In genomic region chr13:52702201-52702611, GRCm38 (mm10) we compare ENCODE assay signal across 10 mouse cellular contexts.
DNase-seq lines count a peak whose midpoint lies in the region; ATAC-seq lines count a peak whose summit lies in the region.
"Had no signal": no experiment of that assay in that cellular context is flagged by ENCODE, and none has a peak within 500 bp of the region (broad histone marks: within the 10 kb centered on the region; RNA-seq: fewer than 3 reads in every experiment).

No protein-coding gene starts in this region.

- no peaks in the 10 kb centered on the region for H3K4me1 ChIP-seq in heart, embryonic 16.5 days (ENCODE audit: control insufficient read depth, insufficient read depth, low read length)
- H3K4me1 ChIP-seq in embryonic facial prominence, embryonic 14.5 days (ENCODE audit: control insufficient read depth, insufficient read depth, low read length), result peaks cover 7% of the 10 kb centered on the region
- no peaks in the 10 kb centered on the region for H3K4me1 ChIP-seq in liver, embryonic 11.5 days (replicated peaks; ENCODE audit: control insufficient read depth, insufficient read depth, low read length)

- ATAC-seq in heart, embryonic 16.5 days (replicated peaks; ENCODE audit: extremely low read depth, insufficient read depth, low FRiP score), result no peak
- no peak for ATAC-seq in embryonic facial prominence, embryonic 14.5 days (ENCODE audit: low read depth)
- ATAC-seq in liver, embryonic 11.5 days (replicated peaks; ENCODE audit: low FRiP score), result no peak

- 42% methylated on average over 15 of the region's 15 CpGs for WGBS in heart, embryonic 16.5 days
- WGBS in embryonic facial prominence, embryonic 14.5 days, result 11% methylated on average over 15 of the region's 15 CpGs
- 59% methylated on average over 15 of the region's 15 CpGs for WGBS in liver, embryonic 11.5 days

- no peaks in the 10 kb centered on the region for H3K36me3 ChIP-seq in heart, embryonic 16.5 days (ENCODE audit: control insufficient read depth, insufficient read depth)
- H3K36me3 ChIP-seq in embryonic facial prominence, embryonic 14.5 days (ENCODE audit: control insufficient read depth, insufficient read depth, low read length), result no peaks in the 10 kb centered on the region
- no peaks in the 10 kb centered on the region for H3K36me3 ChIP-seq in liver, embryonic 11.5 days (ENCODE audit: control insufficient read depth, insufficient read depth, low read length)
- H3K36me3 ChIP-seq: hindbrain, embryonic 15.5 days had no signal

- H3K4me2 ChIP-seq in heart, embryonic 16.5 days (ENCODE audit: low read depth, low read length), result peak overlapping the region; percentile 20; the same call in 1 of the 2 replicates
- peak overlapping the region; percentile 27 for H3K4me2 ChIP-seq in embryonic facial prominence, embryonic 14.5 days (ENCODE audit: low read depth, low read length)
- H3K4me2 ChIP-seq in liver, embryonic 11.5 days, result no peak overlapping the region
- H3K4me2 ChIP-seq: hindbrain, embryonic 15.5 days had no signal

- H3K4me3 ChIP-seq in heart, embryonic 16.5 days (ENCODE audit: low read length), result no peak overlapping the region
- no peak overlapping the region for H3K4me3 ChIP-seq in embryonic facial prominence, embryonic 14.5 days (ENCODE audit: low read depth, low read length)
- H3K4me3 ChIP-seq in liver, embryonic 11.5 days (ENCODE audit: low read depth, low read length), result no peak overlapping the region
- H3K4me3 ChIP-seq: hindbrain, embryonic 15.5 days had no signal

- no peaks in the 10 kb centered on the region for H3K9me3 ChIP-seq in heart, embryonic 16.5 days (replicated peaks; ENCODE audit: control insufficient read depth, low read length)
- H3K9me3 ChIP-seq in embryonic facial prominence, embryonic 14.5 days (ENCODE audit: control insufficient read depth, low read length), result no peaks in the 10 kb centered on the region
- H3K9me3 ChIP-seq in liver, embryonic 11.5 days (ENCODE audit: control insufficient read depth, low read length), result no peaks in the 10 kb centered on the region
- H3K9me3 ChIP-seq: hindbrain, embryonic 15.5 days had no signal

- DNase-seq in heart, postnatal 4 days, result no peak
- peak; percentile 34 for DNase-seq in adipocyte (ENCODE audit: low spot score)
- peak; percentile 79 for DNase-seq in embryonic facial prominence, embryonic 14.5 days (ENCODE audit: low spot score)
- peak; percentile 39 for DNase-seq in mesoderm, embryonic 11.5 days (ENCODE audit: low read depth, low spot score)
- DNase-seq in right cerebral cortex, postnatal 10 days (ENCODE audit: low spot score in 2 of 2), result no peak
- DNase-seq in liver, embryonic 11.5 days (ENCODE audit: low spot score), result no peak
- DNase-seq in testis, postnatal 10 days (ENCODE audit: low spot score), result no peak
- DNase-seq: cerebellum, adult 11 months had no signal

- H3K27me3 ChIP-seq in heart, embryonic 16.5 days (ENCODE audit: control insufficient read depth, insufficient read depth, low read length), result no peaks in the 10 kb centered on the region
- H3K27me3 ChIP-seq in embryonic facial prominence, embryonic 14.5 days (replicated peaks; ENCODE audit: control insufficient read depth, insufficient read depth, low read length), result no peaks in the 10 kb centered on the region
- H3K27me3 ChIP-seq in liver, embryonic 11.5 days (replicated peaks; ENCODE audit: control insufficient read depth, insufficient read depth, low read length), result no peaks in the 10 kb centered on the region
- H3K27me3 ChIP-seq: hindbrain, embryonic 15.5 days had no signal

- no peak overlapping the region for H3K9ac ChIP-seq in heart, embryonic 16.5 days (ENCODE audit: low read length)
- H3K9ac ChIP-seq in embryonic facial prominence, embryonic 14.5 days (ENCODE audit: low read depth, low read length), result no peak overlapping the region
- no peak overlapping the region for H3K9ac ChIP-seq in liver, embryonic 11.5 days (ENCODE audit: low read depth, low read length)
- H3K9ac ChIP-seq: hindbrain, embryonic 15.5 days had no signal

- peak overlapping the region; percentile 32; the same call in 1 of the 2 replicates for H3K27ac ChIP-seq in heart, embryonic 16.5 days (ENCODE audit: low read length)
- no peak overlapping the region for H3K27ac ChIP-seq in embryonic facial prominence, embryonic 14.5 days (replicated peaks; ENCODE audit: low read depth, low read length)
- no peak overlapping the region for H3K27ac ChIP-seq in liver, embryonic 11.5 days (ENCODE audit: low read depth, low read length)
- H3K27ac ChIP-seq: hindbrain, embryonic 15.5 days had no signal

Comparison
In these comparisons a context has a peak if more than half of its experiments do, and no peak if none do; other contexts are left out.
1. DNase-seq: peak in adipocyte (single experiment), embryonic facial prominence, embryonic 14.5 days (single experiment) and mesoderm, embryonic 11.5 days (single experiment); none in heart, postnatal 4 days (single experiment), right cerebral cortex, postnatal 10 days (0 of 2), liver, embryonic 11.5 days (single experiment) and testis, postnatal 10 days (single experiment).